Mouse (Mus musculus) intestine, postnatal 0 days (tissue): ENCODE data around the gene Cln6. TPM values are rescaled to one million over a fixed set of nuclear protein-coding genes. Genes with fewer than 3 reads are reported as not detected.

Source experiments
- ATAC-seq: fragments of 200-750 bp; cut with Nextera tagmentation; 2 replicates; pipeline ENCODE4 v1.8.0; 2017; ENCODE audit warnings: mild to moderate bottlenecking, moderate TSS enrichment, moderate library complexity
- H3K27ac ChIP-seq: fragments of 300-500 bp; sonication (generic); 2 replicates; pipeline ENCODE4 v1.5.1; 2014; ENCODE audit warnings: mild to moderate bottlenecking, low read depth, low read length, moderate library complexity
- H3K27me3 ChIP-seq: fragments of 300-500 bp; sonication (generic); replicated peaks from 2 replicates; pipeline ENCODE4 v1.6.1; 2014; ENCODE audit warnings: low read length, mixed read lengths; ENCODE audit not compliant: control insufficient read depth, insufficient read depth
- H3K36me3 ChIP-seq: fragments of 300-500 bp; sonication (generic); 2 replicates; pipeline ENCODE4 v1.6.1; 2014; ENCODE audit warnings: mild to moderate bottlenecking, moderate library complexity; ENCODE audit not compliant: control insufficient read depth, insufficient read depth
- H3K4me1 ChIP-seq: fragments of 300-500 bp; sonication (generic); replicated peaks from 2 replicates; pipeline ENCODE4 v1.6.1; 2014; ENCODE audit warnings: antibody characterized with exemption, low read length, mixed read lengths; ENCODE audit not compliant: control insufficient read depth, insufficient read depth
- H3K4me2 ChIP-seq: fragments of 300-500 bp; sonication (generic); replicated peaks from 2 replicates; pipeline ENCODE4 v1.6.1; 2014; ENCODE audit warnings: low read depth, mild to moderate bottlenecking, moderate library complexity
- H3K4me3 ChIP-seq: fragments of 300-500 bp; sonication (generic); 2 replicates; pipeline ENCODE4 v1.5.1; 2014; ENCODE audit warnings: low read depth, low read length
- H3K9ac ChIP-seq: fragments of 300-500 bp; sonication (generic); 2 replicates; pipeline ENCODE4 v1.6.1; 2014; ENCODE audit warnings: mild to moderate bottlenecking, low read depth, low read length
- H3K9me3 ChIP-seq: fragments of 300-500 bp; sonication (generic); 2 replicates; pipeline ENCODE4 v1.6.1; 2016; ENCODE audit warnings: mixed run types; ENCODE audit not compliant: control insufficient read depth
- CTCF ChIP-seq: sonication (generic); IDR thresholded peaks from 2 replicates; pipeline ENCODE4 v1.5.1; 2016; ENCODE audit warnings: low read depth, mild to moderate bottlenecking, control low read depth, antibody characterized with exemption, moderate library complexity
- WGBS: fragments of 180-500 bp; shearing (Covaris S2); extraction: QIAGEN DNeasy Blood & Tissue Kit; methylation state at CpG from one replicate; pipeline ENCODE4 v1.1.7; 2014; 5-methylcytosine and 5-hydroxymethylcytosine counted together
- polyA plus RNA-seq: library from polyadenylated mRNA; unstranded; fragments of >200 nt; fragmentation: Nextera tagmentation; extraction: Ambion mirVana; gene quantifications from 2 replicates; pipeline ENCODE4 v1.2.1, GENCODE M21; 2015

Cln6 gene
- polyA plus RNA-seq, 1 experiment from 2014 or later, result 60.3 TPM

GRCm38 (mm10) chr9:62843356-62844024, 4.9 kb downstream of the Cln6 start:
- 61% methylated on average over 10 of the region's 10 CpGs for WGBS
- Histone ChIP-seq H3K4me3 (no peak overlapping the region), H3K9ac (no peak overlapping the region), H3K36me3 (peaks cover 13% of the 10 kb centered on the region; the same call in 1 of the 2 replicates), H3K4me2 (no peak overlapping the region), H3K27me3 (no peaks in the 10 kb centered on the region), H3K27ac (peak overlapping the region; percentile 21; the same call in 1 of the 2 replicates), H3K4me1 (peaks cover 11% of the 10 kb centered on the region; the same call in 1 of the 2 replicates), H3K9me3 (no peaks in the 10 kb centered on the region)
- ATAC-seq, result peak; percentile 55
- TF ChIP-seq CTCF, result no peak

GRCm38 (mm10) chr9:62844461-62844860, 5.9 kb downstream of the Cln6 start:
- 68% methylated on average over 5 of the region's 5 CpGs for WGBS
- ATAC-seq, result no peak
- no peak overlapping the region for H3K27ac ChIP-seq
- no peaks in the 10 kb centered on the region for H3K27me3 ChIP-seq
- no peak overlapping the region for H3K4me3 ChIP-seq
- H3K36me3 ChIP-seq, result peaks cover 23% of the 10 kb centered on the region; the same call in 1 of the 2 replicates
- TF ChIP-seq CTCF, result no peak
- H3K9me3 ChIP-seq, result no peaks in the 10 kb centered on the region
- no peak overlapping the region for H3K9ac ChIP-seq
- H3K4me1 ChIP-seq, result peaks cover 9% of the 10 kb centered on the region; the same call in 1 of the 2 replicates
- H3K4me2 ChIP-seq, result peak overlapping the region; percentile 21; the same call in 1 of the 2 replicates

GRCm38 (mm10) chr9:62847694-62848093, 9.1 kb downstream of the Cln6 start:
- Histone ChIP-seq H3K9ac (no peak overlapping the region), H3K4me2 (0 out of 2 replicates have a peak overlapping the region, but pooled peaks have one; percentile 6), H3K27ac (no peak overlapping the region), H3K36me3 (peaks cover 52% of the 10 kb centered on the region), H3K4me1 (peaks cover 5% of the 10 kb centered on the region; the same call in 1 of the 2 replicates), H3K27me3 (no peaks in the 10 kb centered on the region), H3K9me3 (no peaks in the 10 kb centered on the region), H3K4me3 (no peak overlapping the region)
- TF ChIP-seq CTCF, result peak; percentile 99
- peak; percentile 20; the same call in 1 of the 2 replicates for ATAC-seq
- 1% methylated on average over 3 of the region's 3 CpGs for WGBS

- H3K36me3 ChIP-seq, result peaks cover 52% of the 10 kb centered on the region
- TF ChIP-seq CTCF, result no peak
- no peak overlapping the region for H3K4me2 ChIP-seq
- no peak for ATAC-seq
- H3K4me1 ChIP-seq, result no peaks in the 10 kb centered on the region; the same call in 1 of the 2 replicates
- H3K27me3 ChIP-seq, result no peaks in the 10 kb centered on the region
- no peaks in the 10 kb centered on the region for H3K9me3 ChIP-seq
- WGBS, result 96% methylated on average over 3 of the region's 3 CpGs
- H3K4me3 ChIP-seq, result no peak overlapping the region
- no peak overlapping the region for H3K27ac ChIP-seq
- no peak overlapping the region for H3K9ac ChIP-seq
These were observed 10.1 kb downstream of the Cln6 start for GRCm38 (mm10) chr9:62848641-62849040.

GRCm38 (mm10) chr9:62851571-62851970, 13.0 kb downstream of the Cln6 start:
- no peaks in the 10 kb centered on the region for H3K9me3 ChIP-seq
- H3K4me2 ChIP-seq, result no peak overlapping the region
- no peak overlapping the region for H3K4me3 ChIP-seq
- no peaks in the 10 kb centered on the region; the same call in 1 of the 2 replicates for H3K4me1 ChIP-seq
- ATAC-seq, result no peak
- H3K27ac ChIP-seq, result no peak overlapping the region
- peaks cover 47% of the 10 kb centered on the region for H3K36me3 ChIP-seq
- TF ChIP-seq CTCF, result no peak
- WGBS, result 96% methylated on average over 2 of the region's 2 CpGs
- no peaks in the 10 kb centered on the region for H3K27me3 ChIP-seq
- no peak overlapping the region for H3K9ac ChIP-seq

GRCm38 (mm10) chr9:62854483-62854882, 15.9 kb downstream of the Cln6 start:
- Histone ChIP-seq H3K27me3 (no peaks in the 10 kb centered on the region), H3K4me3 (no peak overlapping the region), H3K4me1 (peaks cover 7% of the 10 kb centered on the region; the same call in 1 of the 2 replicates), H3K27ac (no peak overlapping the region), H3K9me3 (no peaks in the 10 kb centered on the region), H3K36me3 (peaks cover 28% of the 10 kb centered on the region), H3K4me2 (no peak overlapping the region), H3K9ac (no peak overlapping the region)
- 36% methylated on average over 4 of the region's 4 CpGs for WGBS
- ATAC-seq, result no peak
- TF ChIP-seq CTCF, result no peak
